Mouse (Mus musculus): ENCODE results near the gene Ankrd24.
"Not testable (repeated sequence)": the region's sequence is repeated elsewhere in the genome, so short reads cannot be mapped to it uniquely, and the experiment has no call there.

Gene Ankrd24

GRCm38 (mm10) chr10:81605974-81606751 is 22.2 kb upstream of the Ankrd24 start, which contains the start of gene BC025920:
TSS of gene BC025920 (plus strand) at chr10:81606270.
- DNase-seq (ENCODE audit: low spot score) = peak; percentile 99

- no peak for DNase-seq (ENCODE audit: low spot score)
These were observed 20.0 kb upstream of the Ankrd24 start for GRCm38 (mm10) chr10:81608308-81608707.

GRCm38 (mm10) chr10:81612779-81613178 is 15.6 kb upstream of the Ankrd24 start:
- DNase-seq (ENCODE audit: low spot score) = no peak

DNA sequence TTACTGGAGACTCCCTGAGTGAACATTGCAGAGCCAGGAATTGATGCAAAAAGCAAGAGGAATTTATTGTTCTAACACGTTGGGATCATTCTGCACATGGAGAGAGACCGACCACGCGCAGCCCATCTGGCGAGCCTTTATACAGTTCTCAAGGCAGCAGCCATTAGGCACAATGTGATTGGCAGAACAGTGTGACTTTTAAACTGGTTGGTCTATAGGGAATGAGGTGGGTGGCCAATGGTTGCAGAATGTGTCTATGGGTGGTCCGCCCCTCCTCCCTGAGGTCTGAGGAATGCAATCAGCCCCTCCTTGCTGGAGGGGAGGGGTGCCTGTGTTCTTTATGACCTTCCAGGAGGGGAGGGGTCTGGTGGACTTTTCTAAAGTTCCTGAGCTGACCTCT is 12.9 kb upstream of the Ankrd24 start:
- DNase-seq (ENCODE audit: low spot score) = no peak

GRCm38 (mm10) chr10:81619976-81620375 is 8.4 kb upstream of the Ankrd24 start:
- DNase-seq (ENCODE audit: low spot score) = no peak

- no peak for DNase-seq (ENCODE audit: low spot score)
These were observed 7.6 kb upstream of the Ankrd24 start for GRCm38 (mm10) chr10:81620786-81621185.

- DNase-seq (ENCODE audit: low spot score) = no peak
These were observed 4.9 kb upstream of the Ankrd24 start for GRCm38 (mm10) chr10:81623441-81623840.

- DNase-seq (ENCODE audit: low spot score) = no peak
These were observed 2.0 kb upstream of the Ankrd24 start for GRCm38 (mm10) chr10:81626101-81626993.

- DNase-seq (ENCODE audit: low spot score) = peak; percentile 95
These were observed 1.1 kb upstream of the Ankrd24 start, which contains the start of gene Sirt6 for GRCm38 (mm10) chr10:81626994-81627835. TSS of gene Sirt6 (minus strand) at chr10:81627797.

GRCm38 (mm10) chr10:81627836-81628220 is 512 bp upstream of the Ankrd24 start:
- no peak for DNase-seq (ENCODE audit: low spot score)

- DNase-seq (ENCODE audit: low spot score) = peak; percentile 51
These were observed 5.1 kb downstream of the Ankrd24 start for GRCm38 (mm10) chr10:81633253-81634099.

- DNase-seq (ENCODE audit: low spot score) = no peak
These were observed 8.0 kb downstream of the Ankrd24 start for GRCm38 (mm10) chr10:81636338-81636737.

DNA sequence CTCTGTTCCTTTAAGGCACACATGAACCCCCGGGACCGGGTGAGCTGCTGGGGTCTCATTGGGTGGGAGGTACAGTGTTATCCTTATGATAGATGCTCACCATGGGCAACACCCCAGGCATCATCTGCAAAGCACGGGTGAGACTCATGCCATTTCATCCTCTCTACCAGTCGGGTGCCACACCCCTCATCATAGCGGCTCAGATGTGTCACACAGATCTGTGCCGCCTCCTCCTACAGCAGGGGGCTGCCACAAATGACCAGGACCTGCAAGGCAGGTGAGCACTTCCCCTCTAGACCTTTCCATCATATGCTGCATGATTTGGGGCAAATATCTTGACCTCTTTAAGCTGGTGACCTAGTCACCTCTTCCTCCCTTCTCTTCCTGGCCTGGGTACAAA is 9.8 kb downstream of the Ankrd24 start:
- no peak for DNase-seq (ENCODE audit: low spot score)

GRCm38 (mm10) chr10:81640825-81641224 is 12.5 kb downstream of the Ankrd24 start:
- DNase-seq (ENCODE audit: low spot score) = not testable (repeated sequence)

DNA sequence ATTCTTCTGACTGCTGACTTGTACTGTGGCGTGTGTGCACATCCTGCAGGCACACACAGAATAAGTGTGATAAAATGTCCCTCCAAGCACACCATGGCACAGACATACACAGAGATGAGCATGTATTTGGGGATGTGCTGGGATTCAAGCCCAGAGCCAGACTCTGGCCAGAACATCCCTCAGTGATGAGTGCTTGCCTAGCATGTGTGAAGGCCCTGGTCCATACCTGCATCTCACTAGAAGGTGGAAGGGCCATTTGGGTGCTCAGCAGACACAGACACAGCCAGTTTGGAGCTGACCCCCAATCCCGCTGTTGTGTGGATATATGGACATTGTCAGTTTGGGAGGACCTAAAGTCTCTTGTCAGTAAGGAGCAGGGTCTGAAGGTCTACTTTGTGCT is 13.2 kb downstream of the Ankrd24 start:
- no peak for DNase-seq (ENCODE audit: low spot score)

GRCm38 (mm10) chr10:81641978-81642647 is 13.8 kb downstream of the Ankrd24 start:
- DNase-seq (ENCODE audit: low spot score) = no peak

- DNase-seq (ENCODE audit: low spot score) = peak; percentile 27
These were observed 14.5 kb downstream of the Ankrd24 start for GRCm38 (mm10) chr10:81642648-81643448.

GRCm38 (mm10) chr10:81643449-81644055 is 15.2 kb downstream of the Ankrd24 start:
- peak; percentile 96 for DNase-seq (ENCODE audit: low spot score)

DNA sequence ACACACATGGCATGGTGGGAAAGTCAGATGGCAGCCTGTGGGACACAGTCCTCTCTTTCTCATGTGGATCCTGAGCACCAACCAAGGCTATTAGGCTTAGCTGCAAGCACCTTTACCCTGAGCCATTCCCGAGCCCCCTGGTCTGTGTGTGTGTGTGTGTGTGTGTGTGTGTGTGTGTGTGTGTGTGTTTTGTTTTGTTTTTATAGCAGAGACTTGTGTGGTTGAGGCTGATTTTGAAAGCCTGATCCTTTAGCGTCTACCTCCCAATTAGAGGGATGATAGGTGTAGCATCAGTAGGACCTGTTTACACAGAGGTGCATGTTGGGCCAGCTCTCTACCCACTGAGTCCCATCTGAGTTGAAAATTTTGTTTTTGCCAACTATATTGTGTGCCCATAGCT is 15.8 kb downstream of the Ankrd24 start:
- no peak for DNase-seq (ENCODE audit: low spot score)
